ENCODE assay signal across 29 mouse cellular contexts in the genomic region with DNA sequence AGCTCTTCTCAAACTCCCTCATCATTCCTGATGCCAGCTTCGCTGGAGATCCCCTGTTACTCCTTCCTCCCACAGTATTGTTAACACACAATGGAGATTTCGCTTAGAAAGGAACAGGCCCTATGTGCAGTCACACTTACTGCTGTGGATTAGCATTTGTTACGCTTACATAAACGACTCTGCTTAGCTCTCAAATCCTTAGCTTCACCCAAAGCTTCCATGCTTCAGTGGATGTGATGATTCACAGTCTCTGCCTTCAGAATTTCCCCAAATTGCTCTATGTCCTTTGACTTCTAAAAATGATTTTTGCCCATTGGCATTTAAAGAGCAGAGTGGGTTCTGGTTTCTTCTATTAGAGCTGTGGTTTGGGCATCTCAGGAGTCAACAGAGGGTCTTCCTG. TPM values are rescaled to one million over a fixed set of nuclear protein-coding genes. Genes with fewer than 3 reads are reported as not detected.
DNase-seq lines count a peak whose midpoint lies in the region; ATAC-seq and TF ChIP-seq lines count a peak whose summit lies in the region.
"Had no signal": no experiment of that assay in that cellular context is flagged by ENCODE, and none has a peak within 500 bp of the region (broad histone marks: within the 10 kb centered on the region; RNA-seq: fewer than 3 reads in every experiment).

No protein-coding gene starts in this region.

- H3K27ac ChIP-seq in kidney, postnatal 0 days = no peak overlapping the region
- H3K27ac ChIP-seq in midbrain, embryonic 14.5 days (replicated peaks; ENCODE audit: low read depth, low read length) = no peak overlapping the region
- H3K27ac ChIP-seq in midbrain, embryonic 16.5 days (ENCODE audit: low read length) = no peak overlapping the region
- H3K27ac ChIP-seq: embryonic facial prominence, embryonic 15.5 days; gastrocnemius, adult 2 months; heart, embryonic 10.5 days; hindbrain, embryonic 12.5 days had no signal

- WGBS in kidney, postnatal 0 days = 48% methylated on average over 4 of the region's 4 CpGs
- 4% methylated on average over 4 of the region's 4 CpGs for WGBS in midbrain, embryonic 14.5 days
- 14% methylated on average over 4 of the region's 4 CpGs for WGBS in midbrain, embryonic 16.5 days

- H3K36me3 ChIP-seq in kidney, postnatal 0 days (ENCODE audit: insufficient read depth, low read length) = no peaks in the 10 kb centered on the region
- H3K36me3 ChIP-seq in midbrain, embryonic 14.5 days (ENCODE audit: control insufficient read depth, insufficient read depth, low read length) = no peaks in the 10 kb centered on the region
- no peaks in the 10 kb centered on the region for H3K36me3 ChIP-seq in midbrain, embryonic 16.5 days (ENCODE audit: control insufficient read depth, insufficient read depth, low read length)
- H3K36me3 ChIP-seq: embryonic facial prominence, embryonic 15.5 days; heart, embryonic 10.5 days; hindbrain, embryonic 12.5 days had no signal

- no peak for TF ChIP-seq POLR2A in brain, embryonic 14.5 days (IDR thresholded peaks at IDR 0.05; ENCODE audit: borderline replicate concordance, extremely low read depth, insufficient read depth, insufficient read length, poor library complexity, severe bottlenecking)

- H3K4me3 ChIP-seq in kidney, postnatal 0 days (replicated peaks; ENCODE audit: low read depth, low read length) = no peak overlapping the region
- H3K4me3 ChIP-seq in midbrain, embryonic 14.5 days (replicated peaks; ENCODE audit: low read depth, low read length) = no peak overlapping the region
- H3K4me3 ChIP-seq in midbrain, embryonic 16.5 days (ENCODE audit: low read depth, low read length) = no peak overlapping the region
- H3K4me3 ChIP-seq: gastrocnemius, adult 2 months; heart, embryonic 10.5 days; hindbrain, embryonic 12.5 days had no signal

- no peak for TF ChIP-seq CTCF in kidney, postnatal 0 days (IDR thresholded peaks at IDR 0.05; ENCODE audit: low read depth)
- TF ChIP-seq CTCF in brain, embryonic 14.5 days (IDR thresholded peaks at IDR 0.05; ENCODE audit: borderline replicate concordance, extremely low read depth, insufficient read depth, insufficient read length) = no peak

- intact Hi-C loops in gastrocnemius, postnatal 36 days (cut with DNase I) = loop anchor here (5.0 to 10.0 kb wide), 2 partner anchors 106 to 188 kb away; a partner anchor contains a TSS

- H3K27me3 ChIP-seq in kidney, postnatal 0 days (ENCODE audit: insufficient read depth, low read length) = no peaks in the 10 kb centered on the region
- no peaks in the 10 kb centered on the region for H3K27me3 ChIP-seq in midbrain, embryonic 14.5 days (ENCODE audit: control insufficient read depth, insufficient read depth, low read length)
- no peaks in the 10 kb centered on the region for H3K27me3 ChIP-seq in midbrain, embryonic 16.5 days (ENCODE audit: control insufficient read depth, insufficient read depth, low read depth, low read length)
- H3K27me3 ChIP-seq: embryonic facial prominence, embryonic 15.5 days; hindbrain, embryonic 12.5 days had no signal

- no peak for ATAC-seq in kidney, postnatal 0 days (replicated peaks; ENCODE audit: low FRiP score, low read depth)
- no peak for ATAC-seq in midbrain, embryonic 14.5 days (ENCODE audit: low FRiP score, low TSS enrichment)
- no peak for ATAC-seq in midbrain, embryonic 16.5 days
- ATAC-seq: forebrain, embryonic 16.5 days; hindbrain, embryonic 16.5 days had no signal

- H3K4me2 ChIP-seq in kidney, postnatal 0 days (ENCODE audit: low read length) = no peak overlapping the region
- no peak overlapping the region for H3K4me2 ChIP-seq in midbrain, embryonic 14.5 days (ENCODE audit: low read length)
- H3K4me2 ChIP-seq in midbrain, embryonic 16.5 days (ENCODE audit: low read length) = no peak overlapping the region

- H3K9me3 ChIP-seq in kidney, postnatal 0 days (replicated peaks; ENCODE audit: low read length) = no peaks in the 10 kb centered on the region
- no peaks in the 10 kb centered on the region for H3K9me3 ChIP-seq in midbrain, embryonic 14.5 days (ENCODE audit: control insufficient read depth, low read length)
- H3K9me3 ChIP-seq in midbrain, embryonic 16.5 days (replicated peaks; ENCODE audit: control insufficient read depth, low read length, poor library complexity, severe bottlenecking) = no peaks in the 10 kb centered on the region
- H3K9me3 ChIP-seq: embryonic facial prominence, embryonic 15.5 days; heart, embryonic 10.5 days; hindbrain, embryonic 12.5 days had no signal

- peak; percentile 8 for DNase-seq in kidney, postnatal 0 days (ENCODE audit: low spot score)
- DNase-seq in kidney, adult 9 months = no peak
- DNase-seq in midbrain, embryonic 14.5 days = peak; percentile 2
- peak; percentile 8 for DNase-seq in brain, embryonic 14.5 days (ENCODE audit: low read depth)
- no peak for DNase-seq in layer of hippocampus, postnatal 25 days (ENCODE audit: extremely low spot score in 1 of 2, low spot score in 1 of 2)
- no peak for DNase-seq in gastrocnemius, postnatal 36 days
- DNase-seq: adrenal gland, adult 2 months; adrenal gland, postnatal 25 days; cerebellum, adult 11 months; cerebellum, adult 8-10 months; cerebellum, postnatal 14 days; embryo, embryonic 11 days; gastrocnemius, adult 2 months; heart, adult 18-20 months; heart, postnatal 10 days; heart, postnatal 4 days had no signal

- no peak overlapping the region for H3K9ac ChIP-seq in kidney, postnatal 0 days (ENCODE audit: low read depth, low read length)
- no peak overlapping the region for H3K9ac ChIP-seq in midbrain, embryonic 14.5 days (replicated peaks; ENCODE audit: low read length)
- no peak overlapping the region for H3K9ac ChIP-seq in midbrain, embryonic 16.5 days (ENCODE audit: low read depth, low read length)
- H3K9ac ChIP-seq: embryonic facial prominence, embryonic 15.5 days; hindbrain, embryonic 12.5 days had no signal

- no peaks in the 10 kb centered on the region for H3K4me1 ChIP-seq in kidney, postnatal 0 days (replicated peaks; ENCODE audit: insufficient read depth, low read length)
- no peaks in the 10 kb centered on the region for H3K4me1 ChIP-seq in midbrain, embryonic 14.5 days (ENCODE audit: control insufficient read depth, insufficient read depth, low read length)
- H3K4me1 ChIP-seq in midbrain, embryonic 16.5 days (ENCODE audit: control insufficient read depth, insufficient read depth, low read length) = no peaks in the 10 kb centered on the region
- H3K4me1 ChIP-seq: embryonic facial prominence, embryonic 15.5 days; heart, embryonic 10.5 days; hindbrain, embryonic 12.5 days had no signal

RNA-seq across cellular contexts. Expression of a gene that starts 6.7 kb away (rescaled TPM):
- polyA plus RNA-seq in kidney, postnatal 0 days (2015; fragmentation: Nextera tagmentation; extraction: Ambion mirVana) = not detected in 2 replicates
- polyA plus RNA-seq in midbrain, embryonic 14.5 days (2014; fragmentation: Nextera tagmentation; extraction: Ambion mirVana) = not detected in 2 replicates
- polyA plus RNA-seq in midbrain, embryonic 16.5 days (2015; fragmentation: Nextera tagmentation; extraction: Ambion mirVana) = not detected in 2 replicates
- not detected in 2 replicates for polyA plus RNA-seq in brain, embryonic 14.5 days (2012; rRNA removed)
- not detected for total RNA-seq in layer of hippocampus, postnatal 25 days (2021)
- not detected for total RNA-seq in gastrocnemius, postnatal 36 days (2021)
- total RNA-seq: adrenal gland, adult 2 months; adrenal gland, postnatal 25 days; common myeloid progenitor, adult 5-6 weeks; gastrocnemius, adult 2 months; gastrocnemius, postnatal 4 days; heart, adult 18-20 months; heart, postnatal 10 days; heart, postnatal 4 days; MEL had no signal
- polyA plus RNA-seq: adrenal gland, adult 2 months; C2C12; embryonic facial prominence, embryonic 11.5 days; forebrain, embryonic 11.5 days; forebrain, embryonic 16.5 days; heart, embryonic 10.5 days; heart, embryonic 14.5 days; hindbrain, embryonic 12.5 days; hindbrain, embryonic 16.5 days had no signal

RNA-seq across cellular contexts. Expression of a gene that starts 7.7 kb away (rescaled TPM):
- not detected in 2 replicates for polyA plus RNA-seq in kidney, postnatal 0 days (2015; fragmentation: Nextera tagmentation; extraction: Ambion mirVana)
- polyA plus RNA-seq in midbrain, embryonic 14.5 days (2014; fragmentation: Nextera tagmentation; extraction: Ambion mirVana) = not detected in 2 replicates
- not detected in 2 replicates for polyA plus RNA-seq in midbrain, embryonic 16.5 days (2015; fragmentation: Nextera tagmentation; extraction: Ambion mirVana)
- polyA plus RNA-seq in brain, embryonic 14.5 days (2012; rRNA removed) = not detected in 2 replicates
- not detected for total RNA-seq in layer of hippocampus, postnatal 25 days (2021)
- total RNA-seq in gastrocnemius, postnatal 36 days (2021) = not detected
- total RNA-seq: adrenal gland, adult 2 months; adrenal gland, postnatal 25 days; common myeloid progenitor, adult 5-6 weeks; gastrocnemius, adult 2 months; gastrocnemius, postnatal 4 days; heart, adult 18-20 months; heart, postnatal 10 days; heart, postnatal 4 days; MEL had no signal
- polyA plus RNA-seq: adrenal gland, adult 2 months; embryonic facial prominence, embryonic 11.5 days; forebrain, embryonic 11.5 days; forebrain, embryonic 16.5 days; heart, embryonic 10.5 days; heart, embryonic 14.5 days; hindbrain, embryonic 12.5 days; hindbrain, embryonic 16.5 days had no signal

RNA-seq across cellular contexts. Expression of a gene that starts 10.3 kb away (rescaled TPM):
- not detected in 2 replicates for polyA plus RNA-seq in kidney, postnatal 0 days (2015; fragmentation: Nextera tagmentation; extraction: Ambion mirVana)
- polyA plus RNA-seq in midbrain, embryonic 14.5 days (2014; fragmentation: Nextera tagmentation; extraction: Ambion mirVana) = not detected in 2 replicates
- polyA plus RNA-seq in midbrain, embryonic 16.5 days (2015; fragmentation: Nextera tagmentation; extraction: Ambion mirVana) = not detected in 2 replicates
- not detected in 2 replicates for polyA plus RNA-seq in brain, embryonic 14.5 days (2012; rRNA removed)
- not detected for total RNA-seq in layer of hippocampus, postnatal 25 days (2021)
- total RNA-seq in gastrocnemius, postnatal 36 days (2021) = not detected
- total RNA-seq: adrenal gland, adult 2 months; adrenal gland, postnatal 25 days; common myeloid progenitor, adult 5-6 weeks; gastrocnemius, adult 2 months; gastrocnemius, postnatal 4 days; heart, adult 18-20 months; heart, postnatal 10 days; heart, postnatal 4 days; MEL had no signal
- polyA plus RNA-seq: adrenal gland, adult 2 months; C2C12; embryonic facial prominence, embryonic 11.5 days; forebrain, embryonic 11.5 days; forebrain, embryonic 16.5 days; heart, embryonic 10.5 days; heart, embryonic 14.5 days; hindbrain, embryonic 12.5 days; hindbrain, embryonic 16.5 days had no signal

RNA-seq across cellular contexts. Expression of a gene that starts 13.9 kb away (rescaled TPM):
- not detected in 2 replicates for polyA plus RNA-seq in kidney, postnatal 0 days (2015; fragmentation: Nextera tagmentation; extraction: Ambion mirVana)
- not detected in 2 replicates for polyA plus RNA-seq in midbrain, embryonic 14.5 days (2014; fragmentation: Nextera tagmentation; extraction: Ambion mirVana)
- polyA plus RNA-seq in midbrain, embryonic 16.5 days (2015; fragmentation: Nextera tagmentation; extraction: Ambion mirVana) = not detected in 2 replicates
- polyA plus RNA-seq in brain, embryonic 14.5 days (2012; rRNA removed) = not detected in 2 replicates
- not detected for total RNA-seq in layer of hippocampus, postnatal 25 days (2021)
- not detected for total RNA-seq in gastrocnemius, postnatal 36 days (2021)
- total RNA-seq: adrenal gland, adult 2 months; adrenal gland, postnatal 25 days; common myeloid progenitor, adult 5-6 weeks; gastrocnemius, adult 2 months; gastrocnemius, postnatal 4 days; heart, adult 18-20 months; heart, postnatal 10 days; heart, postnatal 4 days; MEL had no signal
- polyA plus RNA-seq: adrenal gland, adult 2 months; C2C12; embryonic facial prominence, embryonic 11.5 days; forebrain, embryonic 11.5 days; forebrain, embryonic 16.5 days; heart, embryonic 10.5 days; heart, embryonic 14.5 days; hindbrain, embryonic 12.5 days; hindbrain, embryonic 16.5 days had no signal

RNA-seq across cellular contexts. Expression of a gene that starts 16.5 kb away (rescaled TPM):
- polyA plus RNA-seq in kidney, postnatal 0 days (2015; fragmentation: Nextera tagmentation; extraction: Ambion mirVana) = not detected in 2 replicates
- not detected in 2 replicates for polyA plus RNA-seq in midbrain, embryonic 14.5 days (2014; fragmentation: Nextera tagmentation; extraction: Ambion mirVana)
- not detected in 2 replicates for polyA plus RNA-seq in midbrain, embryonic 16.5 days (2015; fragmentation: Nextera tagmentation; extraction: Ambion mirVana)
- not detected in 2 replicates for polyA plus RNA-seq in brain, embryonic 14.5 days (2012; rRNA removed)
- total RNA-seq in layer of hippocampus, postnatal 25 days (2021) = not detected
- not detected for total RNA-seq in gastrocnemius, postnatal 36 days (2021)
- total RNA-seq: adrenal gland, adult 2 months; adrenal gland, postnatal 25 days; common myeloid progenitor, adult 5-6 weeks; gastrocnemius, adult 2 months; gastrocnemius, postnatal 4 days; heart, adult 18-20 months; heart, postnatal 10 days; heart, postnatal 4 days; MEL had no signal
- polyA plus RNA-seq: adrenal gland, adult 2 months; C2C12; embryonic facial prominence, embryonic 11.5 days; forebrain, embryonic 11.5 days; forebrain, embryonic 16.5 days; heart, embryonic 10.5 days; heart, embryonic 14.5 days; hindbrain, embryonic 12.5 days; hindbrain, embryonic 16.5 days had no signal

Comparison
In these comparisons a context has a peak if more than half of its experiments do, and no peak if none do; other contexts are left out.
1. DNase-seq: peak in kidney, postnatal 0 days (single experiment), midbrain, embryonic 14.5 days (single experiment) and brain, embryonic 14.5 days (single experiment); none in kidney, adult 9 months (single experiment), layer of hippocampus, postnatal 25 days (0 of 2) and gastrocnemius, postnatal 36 days (0 of 2).